Mouse (Mus musculus): ENCODE measurements around the gene Mamdc2.
"Not testable (repeated sequence)": the region's sequence is repeated elsewhere in the genome, so short reads cannot be mapped to it uniquely, and the experiment has no call there.

The Mamdc2 gene

DNA sequence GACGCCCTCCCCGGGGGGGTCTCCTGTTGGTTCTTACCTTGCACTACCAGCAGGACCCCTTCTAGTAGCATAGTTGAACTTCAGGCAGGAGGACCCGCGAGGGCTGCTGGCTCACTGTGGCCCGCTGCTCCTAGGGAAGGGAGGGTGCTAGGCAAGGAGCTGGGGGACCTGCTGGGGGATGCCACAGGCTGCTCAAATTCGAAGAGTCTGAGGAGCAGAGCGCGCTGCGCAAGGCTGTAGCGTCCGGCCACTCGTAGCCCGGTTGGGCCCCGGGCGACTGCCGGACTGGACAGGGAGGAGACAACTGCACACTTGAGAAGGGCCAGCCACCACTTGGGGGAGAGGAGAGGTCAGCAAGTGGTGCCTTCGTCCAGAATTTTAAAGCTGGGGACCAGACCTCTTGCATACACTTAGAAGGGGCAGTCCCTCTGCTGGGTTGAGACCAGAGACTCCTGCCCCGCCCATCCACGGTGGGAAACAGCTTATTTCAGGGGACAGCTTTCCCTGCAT, at the start of gene Mamdc2:
Gene Mamdc2 (minus strand): TSS at position 455 of the 510 bp plus-strand sequence.
- peak; percentile 1 for DNase-seq

DNA sequence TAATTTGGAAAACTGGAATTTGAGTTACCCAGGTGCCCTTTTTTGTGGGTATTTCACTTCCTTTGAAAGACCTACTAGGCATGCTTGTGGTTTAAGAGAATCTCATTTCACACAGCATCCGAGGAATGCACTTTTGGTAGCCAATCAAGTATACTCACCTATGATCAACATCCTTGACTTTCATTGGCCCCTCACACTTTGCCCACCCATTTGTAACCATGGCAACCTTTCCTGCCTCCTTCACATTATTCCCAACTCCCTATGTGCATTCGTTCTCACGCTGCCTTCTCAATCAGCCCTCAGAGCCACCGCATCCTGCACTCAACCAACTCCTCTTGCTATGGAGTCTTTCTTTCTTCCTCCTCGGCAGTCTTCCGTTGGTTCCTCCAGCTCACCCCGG, 49.8 kb upstream of the Mamdc2 start:
- no peak for DNase-seq

DNA sequence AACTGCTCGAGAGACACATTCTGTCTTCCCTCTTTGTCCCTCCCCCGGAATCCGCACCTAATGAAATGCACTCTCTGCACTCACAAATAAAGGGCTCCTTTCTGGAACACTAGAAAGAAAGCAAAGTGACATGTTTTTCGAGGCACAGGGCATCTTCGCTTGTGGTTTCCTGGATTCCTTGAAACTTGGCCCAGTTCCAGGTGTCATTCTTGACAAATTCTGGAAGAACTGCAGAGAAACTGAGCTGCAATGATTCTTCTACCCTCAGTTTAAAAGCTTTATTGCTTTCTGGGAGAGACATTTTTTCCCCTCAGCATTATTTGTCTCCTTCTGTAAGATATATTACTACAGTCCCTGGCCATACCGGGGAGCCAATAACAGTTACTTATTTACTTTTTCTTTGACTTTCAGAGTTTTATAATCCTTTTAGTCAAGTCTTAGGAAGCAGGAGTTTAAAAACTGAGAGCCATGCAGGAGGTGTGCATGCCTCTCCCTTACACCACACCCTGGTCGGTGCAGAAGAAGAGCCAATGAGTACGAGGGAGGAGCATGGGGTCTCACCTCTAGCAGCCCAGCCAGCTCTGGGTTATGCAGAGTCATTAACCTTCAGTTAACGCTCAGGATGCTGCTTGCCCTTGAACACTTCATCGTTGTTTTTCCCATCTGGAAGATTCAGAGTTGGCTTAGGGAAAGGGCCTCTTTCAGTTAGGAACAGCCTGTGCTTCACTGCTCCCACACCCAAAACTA, 49.1 kb upstream of the Mamdc2 start:
- DNase-seq: no peak

DNA sequence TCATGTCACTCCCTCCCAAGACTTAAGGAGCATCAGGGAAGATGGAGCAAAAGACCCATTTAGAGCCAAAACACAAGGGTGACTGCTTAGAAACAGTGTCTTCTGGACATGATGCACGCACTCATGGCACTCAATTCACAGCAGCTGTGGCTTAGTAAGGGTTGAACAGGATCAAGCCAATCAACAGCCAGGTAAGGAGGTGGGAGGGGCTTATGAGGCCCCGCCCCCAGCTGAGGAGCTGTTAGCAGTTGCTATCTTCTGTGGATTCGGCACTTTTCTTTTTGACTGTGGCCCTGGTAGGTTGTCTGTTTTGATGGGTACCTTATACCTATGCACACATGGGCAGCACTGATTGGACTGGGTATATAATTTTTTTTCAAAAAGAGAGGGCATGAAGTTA, 48.3 kb upstream of the Mamdc2 start:
- no peak for DNase-seq

DNA sequence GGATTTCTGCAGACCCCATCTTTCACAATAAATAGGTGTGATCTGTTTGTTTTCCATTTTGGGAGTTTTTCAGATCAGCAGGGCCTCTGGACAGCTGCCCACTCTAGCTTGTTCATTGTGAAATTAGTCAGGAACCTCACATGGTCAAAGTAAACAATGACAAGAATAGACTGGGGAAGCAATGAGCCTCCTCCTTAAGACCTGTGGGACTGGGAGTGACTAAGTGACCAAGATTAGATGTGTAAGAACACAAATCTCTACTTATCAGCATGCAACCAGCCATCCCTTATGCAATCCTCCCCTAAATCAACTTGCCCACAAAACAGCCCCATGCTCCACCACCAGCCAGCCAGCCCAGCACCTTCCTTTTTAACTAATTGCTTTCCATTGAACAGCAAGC, 44.4 kb upstream of the Mamdc2 start:
- DNase-seq: no peak

DNA sequence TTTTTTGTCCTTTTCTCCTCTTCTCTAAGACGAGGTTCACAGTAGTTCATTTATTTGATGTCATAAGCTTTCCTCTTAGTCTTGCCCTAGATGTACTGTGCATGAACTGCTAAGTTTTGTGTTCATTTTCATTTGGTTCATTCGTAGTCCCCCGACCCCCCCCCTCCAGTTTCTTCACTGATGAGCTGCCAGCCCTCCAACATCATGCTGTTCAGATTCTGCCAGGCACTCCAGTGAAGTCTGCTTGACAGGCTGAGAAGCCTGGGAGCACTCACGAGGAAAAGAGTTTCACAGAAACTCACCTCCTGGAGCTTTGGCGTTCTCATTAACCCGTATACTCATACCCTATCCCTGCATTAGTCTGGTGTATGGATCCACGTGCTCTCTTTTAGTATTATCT, 42.5 kb upstream of the Mamdc2 start:
- DNase-seq: not testable (repeated sequence)

DNA sequence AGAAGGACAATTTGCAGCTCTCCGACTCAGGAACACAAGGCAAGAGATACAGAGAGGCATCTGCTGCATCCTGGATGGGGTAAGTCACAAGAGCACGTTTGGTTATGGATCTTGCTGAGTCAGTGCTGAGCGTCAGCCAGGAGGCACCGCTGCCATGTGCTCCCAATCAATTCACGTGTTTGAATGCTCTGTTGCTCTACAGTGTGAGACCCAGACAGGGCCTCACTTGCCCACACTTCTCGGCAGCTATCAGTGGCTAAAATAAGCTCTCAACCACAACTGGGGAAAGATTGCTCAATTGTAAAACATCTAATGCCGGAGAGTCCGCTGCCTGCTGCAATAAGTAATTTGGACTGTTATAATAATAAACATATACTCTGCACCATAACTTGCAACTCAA, 41.5 kb upstream of the Mamdc2 start:
- DNase-seq: no peak

DNA sequence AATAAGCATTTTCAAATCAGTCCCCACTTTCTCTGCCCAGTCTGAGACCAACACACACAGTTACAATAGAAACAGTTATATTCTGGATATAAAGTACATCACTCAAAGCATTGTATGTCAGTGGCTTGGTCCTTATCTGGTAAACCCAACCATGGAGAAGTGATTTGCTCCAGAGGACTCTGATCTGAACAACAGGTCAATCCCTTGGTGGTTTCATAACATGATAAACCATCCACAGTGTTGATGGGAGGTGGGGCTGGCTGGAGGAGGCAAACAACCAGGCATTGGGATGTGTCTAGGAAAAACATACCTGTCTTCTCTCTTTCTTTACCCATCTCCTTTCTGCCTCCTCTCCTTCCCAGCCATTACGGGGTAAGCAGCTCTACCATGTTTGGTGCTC, 39.2 kb upstream of the Mamdc2 start:
- DNase-seq: no peak

DNA sequence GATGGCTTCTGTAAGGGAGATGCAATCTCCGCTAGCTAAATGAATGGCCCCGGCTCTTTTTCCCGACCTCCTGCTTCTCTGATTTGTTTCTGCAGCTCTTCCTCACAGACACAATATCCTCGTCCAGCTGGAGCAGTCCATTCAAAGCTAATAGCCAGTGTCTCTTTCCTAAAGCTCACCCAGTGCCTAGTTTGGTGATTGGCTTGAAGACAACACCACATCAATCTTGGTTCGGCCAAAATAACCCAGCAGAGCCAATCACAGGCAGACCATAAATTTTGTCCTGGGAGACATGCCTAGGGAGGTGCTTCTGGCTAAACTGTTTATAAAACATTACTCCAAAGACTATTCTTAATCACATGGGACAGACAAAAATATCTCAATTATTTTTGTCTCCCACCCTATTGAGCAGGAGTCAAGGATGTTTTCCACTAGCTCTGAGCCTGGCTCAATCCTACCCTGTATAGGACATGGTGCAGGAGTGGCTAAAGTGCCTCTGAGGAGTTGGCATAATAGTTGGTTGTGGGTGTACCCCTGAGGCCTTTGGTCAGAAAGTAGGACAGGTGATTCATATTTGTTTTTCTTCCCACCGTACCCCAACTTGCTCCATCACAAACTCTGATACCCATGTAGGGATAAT, 38.5 kb upstream of the Mamdc2 start:
- DNase-seq: no peak

DNA sequence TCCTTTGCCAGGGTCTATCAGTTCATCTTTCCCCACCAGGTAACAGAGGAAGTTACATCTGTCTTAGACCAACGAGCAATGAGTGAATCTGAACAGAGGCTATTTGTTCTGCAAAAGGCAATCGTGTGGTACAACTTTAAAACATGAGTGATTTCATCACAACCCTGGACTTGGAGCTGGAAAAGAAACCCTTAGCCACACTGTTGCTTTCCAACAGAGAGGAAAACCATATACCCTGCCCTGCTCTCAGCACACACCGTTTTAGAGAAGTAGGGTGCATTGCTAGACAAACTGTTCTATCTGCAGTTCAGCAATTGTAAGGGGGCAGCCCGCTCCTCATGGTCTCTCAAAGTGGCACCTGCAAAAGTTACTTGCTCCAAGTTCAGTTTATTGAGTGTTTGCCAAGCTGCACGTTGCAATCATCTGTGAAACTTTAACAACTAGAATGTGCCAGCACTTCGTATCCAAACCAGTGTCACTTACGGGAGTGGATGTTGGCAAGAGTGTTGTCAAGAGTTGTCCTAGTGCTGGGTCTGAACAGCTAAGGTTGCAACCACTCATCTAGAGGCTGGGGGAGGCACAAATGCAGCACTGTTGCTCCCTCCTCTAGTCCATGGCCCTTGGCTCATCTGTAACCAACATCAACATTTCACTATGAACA, 37.8 kb upstream of the Mamdc2 start:
- no peak for DNase-seq

DNA sequence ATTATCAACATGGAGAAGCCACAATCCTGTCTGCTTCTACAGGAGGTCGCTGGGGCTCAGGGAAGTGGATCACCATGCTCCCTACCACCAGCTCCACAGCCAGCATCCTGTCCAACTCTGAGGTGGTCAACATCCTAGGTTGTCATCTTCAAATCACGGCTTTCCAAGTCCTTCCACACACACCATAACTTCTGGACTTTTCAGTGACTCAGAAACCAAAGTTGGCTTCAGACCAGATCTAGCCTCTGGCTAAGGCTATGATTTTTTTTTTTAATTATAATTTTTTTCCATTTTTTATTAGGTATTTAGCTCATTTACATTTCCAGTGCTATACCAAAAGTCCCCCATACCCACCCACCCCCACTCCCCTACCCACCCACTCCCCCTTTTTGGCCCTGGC, 34.3 kb upstream of the Mamdc2 start:
- not testable (repeated sequence) for DNase-seq

DNA sequence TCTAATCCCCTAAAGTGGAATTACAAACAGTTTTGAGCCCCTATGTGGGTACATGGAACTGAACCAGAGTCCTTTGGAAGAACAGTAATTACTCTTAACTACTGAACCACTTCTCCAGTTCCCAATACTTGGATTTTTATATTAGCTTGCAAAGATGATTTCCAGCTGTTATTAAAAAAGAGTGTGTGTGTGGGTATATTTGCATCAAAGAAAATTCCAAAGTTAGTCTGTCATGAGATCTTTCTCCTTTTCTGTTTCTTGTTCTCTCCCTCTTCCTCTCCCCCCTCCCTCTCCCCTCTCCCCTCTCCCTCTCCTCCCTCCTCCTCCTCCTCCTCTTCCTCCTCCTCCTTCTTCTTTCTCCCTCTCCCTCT, 31.3 kb upstream of the Mamdc2 start:
- no peak for DNase-seq

DNA sequence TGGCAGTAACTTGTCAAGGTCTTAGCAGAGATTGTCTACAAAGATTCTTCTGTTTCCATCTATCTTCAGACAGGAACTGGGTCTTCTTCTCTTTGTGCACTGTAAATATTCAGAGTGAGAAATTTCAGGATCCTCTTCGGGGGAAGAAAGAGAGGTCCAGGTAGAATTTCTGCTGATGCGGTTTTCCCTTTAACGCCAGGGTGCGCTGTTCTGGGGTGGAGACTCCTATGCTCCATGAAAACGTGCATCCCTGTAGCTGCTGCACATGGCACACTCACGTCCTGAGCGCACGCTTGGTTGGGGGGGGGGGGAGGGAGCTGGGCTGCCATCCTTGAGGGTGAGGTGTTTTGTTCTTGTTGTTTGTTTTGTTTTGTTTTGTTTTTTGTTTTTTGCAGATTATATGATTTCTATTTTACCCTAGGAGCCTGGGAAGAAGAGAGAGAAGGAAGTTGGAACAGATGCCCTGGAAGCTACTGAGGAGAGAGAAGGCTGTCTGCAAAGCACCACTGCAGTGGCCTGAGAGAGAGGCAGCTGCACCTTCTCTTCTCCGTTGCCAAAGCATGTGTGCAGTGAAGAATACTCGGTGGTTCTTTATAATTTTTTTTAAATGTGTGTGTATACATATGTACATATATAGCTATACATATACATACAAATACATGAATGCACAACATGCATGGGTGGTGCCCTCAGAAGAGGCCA, 30.8 kb upstream of the Mamdc2 start:
- DNase-seq: no peak

DNA sequence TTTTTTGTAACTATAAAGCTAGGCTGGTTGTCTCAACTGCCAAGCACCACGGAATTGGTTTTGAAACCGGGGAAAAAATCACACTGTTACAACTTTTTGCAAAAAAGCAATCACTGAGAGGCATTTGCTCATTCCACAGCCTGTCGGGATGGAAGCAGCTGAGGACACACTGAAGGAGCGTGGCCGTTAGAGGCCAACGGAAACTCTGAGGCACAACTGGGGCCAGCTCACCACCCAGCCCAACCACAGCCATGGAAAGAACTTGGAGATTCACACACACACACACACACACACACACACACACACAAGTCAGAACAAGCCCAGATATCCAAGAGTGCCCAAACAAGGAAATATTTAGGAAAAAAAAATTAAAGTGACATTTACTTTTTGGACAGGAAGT, 29.6 kb upstream of the Mamdc2 start:
- no peak for DNase-seq

DNA sequence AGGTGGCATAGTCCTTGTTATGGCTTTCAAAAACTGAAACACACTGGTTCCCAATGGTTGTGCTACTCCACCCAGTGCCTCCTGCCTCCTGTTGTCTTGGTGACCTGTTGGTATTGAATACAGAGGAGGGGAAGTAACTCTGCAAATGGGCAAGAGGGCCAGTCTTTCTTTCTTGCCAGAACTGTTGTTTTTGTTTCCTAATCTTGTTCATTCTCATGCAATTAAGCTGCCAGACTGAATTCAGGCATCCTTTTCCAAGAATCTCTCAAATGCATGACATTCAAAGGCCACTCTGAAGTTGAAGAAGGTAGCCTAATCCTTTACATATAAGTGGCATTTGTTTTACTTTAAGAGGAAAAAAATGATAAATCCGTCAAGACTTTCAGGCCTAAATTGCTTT, 19.6 kb upstream of the Mamdc2 start:
- DNase-seq: no peak

DNA sequence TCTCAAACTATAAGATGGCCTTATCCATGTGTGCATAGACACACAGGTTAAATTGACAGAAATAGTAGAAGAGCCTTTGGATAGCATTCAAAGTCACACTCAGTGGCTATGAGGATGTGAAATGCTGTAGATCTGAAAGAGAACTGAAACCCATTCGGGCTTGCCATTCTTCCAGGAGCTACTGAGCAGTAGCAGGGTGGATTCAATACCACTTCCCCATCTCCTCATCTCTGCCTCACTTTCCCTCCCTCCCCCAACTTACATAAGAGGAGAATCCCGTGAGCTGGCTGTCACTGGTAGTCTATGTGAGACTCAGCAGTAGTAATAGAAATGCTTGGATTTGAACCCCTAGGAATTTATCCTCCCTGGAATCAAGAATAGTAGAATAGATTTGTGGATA, 18.8 kb upstream of the Mamdc2 start:
- DNase-seq: no peak

DNA sequence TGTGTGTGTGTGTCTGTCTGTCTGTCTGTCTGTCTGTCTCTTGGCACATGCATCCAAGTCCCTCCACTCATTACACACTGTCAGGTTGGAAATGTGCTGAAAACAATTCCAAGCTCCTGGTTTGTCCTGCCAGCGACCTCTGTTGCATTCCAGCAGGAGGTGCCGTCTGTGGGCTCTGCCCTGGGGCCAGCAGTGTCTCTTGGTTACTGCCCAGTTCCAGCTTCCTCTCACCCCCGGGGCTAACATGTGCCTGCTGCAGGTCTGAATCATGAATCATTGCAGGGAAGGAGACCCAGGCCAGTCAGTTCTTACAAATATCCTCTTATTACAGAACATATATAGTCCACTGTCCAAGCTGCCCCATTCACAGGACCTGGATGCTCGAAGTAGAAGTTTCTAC, 9.2 kb upstream of the Mamdc2 start:
- no peak for DNase-seq

DNA sequence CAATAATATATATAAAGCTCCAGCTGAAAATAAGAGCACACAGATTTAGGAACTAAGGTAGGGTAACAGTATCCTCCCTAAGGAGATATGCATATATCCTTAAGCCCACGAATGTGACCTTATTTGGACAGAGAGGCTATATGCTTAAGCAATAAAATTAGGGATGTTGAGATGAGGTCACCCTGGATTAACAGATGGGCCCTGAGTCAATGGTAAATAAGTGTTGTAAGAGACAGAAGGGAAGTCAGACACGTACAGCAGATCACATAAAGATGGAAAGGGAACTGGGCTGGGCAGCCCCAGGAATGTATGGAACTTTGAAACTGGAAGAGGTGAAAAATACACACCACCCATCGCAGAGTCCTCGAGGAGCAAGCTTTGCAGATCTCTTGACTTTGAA, 3.1 kb upstream of the Mamdc2 start:
- DNase-seq: no peak

DNA sequence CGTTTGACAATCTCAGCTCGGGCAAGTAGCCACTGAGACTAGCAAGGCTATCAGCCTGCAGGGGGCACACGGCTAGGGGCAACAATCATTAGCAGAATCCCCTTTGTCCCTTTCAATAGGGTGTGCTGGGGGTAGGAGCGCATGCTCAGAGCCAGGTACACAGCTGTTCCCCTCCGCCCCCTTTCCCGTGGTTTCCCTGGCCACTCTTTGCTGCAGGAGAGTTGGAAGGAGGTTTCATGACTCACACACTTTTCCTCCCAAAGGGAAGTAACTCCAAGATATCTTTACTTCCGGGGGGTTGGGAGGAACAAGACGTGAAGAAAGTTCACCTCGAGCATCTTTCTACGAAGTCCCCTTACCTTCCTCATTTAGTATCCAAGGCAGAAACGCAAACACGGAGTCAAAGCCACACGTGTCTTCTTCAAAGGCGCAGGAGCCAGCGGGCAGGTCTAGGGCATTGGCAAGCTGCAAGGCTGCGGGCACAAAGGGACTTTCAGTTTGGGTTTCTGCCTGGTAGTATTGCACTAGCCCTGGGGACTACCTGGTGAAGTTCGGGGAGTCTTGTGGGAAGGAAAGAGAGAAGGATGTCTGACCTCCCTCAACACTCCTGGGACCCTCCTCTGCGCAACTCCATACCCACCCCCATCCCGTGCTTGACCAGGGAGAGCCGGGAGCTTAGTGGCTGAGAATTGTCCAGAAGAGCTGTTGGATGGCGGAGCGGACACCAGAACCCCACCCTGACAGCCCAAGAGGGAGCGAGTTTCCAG, 838 bp downstream of the Mamdc2 start:
- peak; percentile 28 for DNase-seq

DNA sequence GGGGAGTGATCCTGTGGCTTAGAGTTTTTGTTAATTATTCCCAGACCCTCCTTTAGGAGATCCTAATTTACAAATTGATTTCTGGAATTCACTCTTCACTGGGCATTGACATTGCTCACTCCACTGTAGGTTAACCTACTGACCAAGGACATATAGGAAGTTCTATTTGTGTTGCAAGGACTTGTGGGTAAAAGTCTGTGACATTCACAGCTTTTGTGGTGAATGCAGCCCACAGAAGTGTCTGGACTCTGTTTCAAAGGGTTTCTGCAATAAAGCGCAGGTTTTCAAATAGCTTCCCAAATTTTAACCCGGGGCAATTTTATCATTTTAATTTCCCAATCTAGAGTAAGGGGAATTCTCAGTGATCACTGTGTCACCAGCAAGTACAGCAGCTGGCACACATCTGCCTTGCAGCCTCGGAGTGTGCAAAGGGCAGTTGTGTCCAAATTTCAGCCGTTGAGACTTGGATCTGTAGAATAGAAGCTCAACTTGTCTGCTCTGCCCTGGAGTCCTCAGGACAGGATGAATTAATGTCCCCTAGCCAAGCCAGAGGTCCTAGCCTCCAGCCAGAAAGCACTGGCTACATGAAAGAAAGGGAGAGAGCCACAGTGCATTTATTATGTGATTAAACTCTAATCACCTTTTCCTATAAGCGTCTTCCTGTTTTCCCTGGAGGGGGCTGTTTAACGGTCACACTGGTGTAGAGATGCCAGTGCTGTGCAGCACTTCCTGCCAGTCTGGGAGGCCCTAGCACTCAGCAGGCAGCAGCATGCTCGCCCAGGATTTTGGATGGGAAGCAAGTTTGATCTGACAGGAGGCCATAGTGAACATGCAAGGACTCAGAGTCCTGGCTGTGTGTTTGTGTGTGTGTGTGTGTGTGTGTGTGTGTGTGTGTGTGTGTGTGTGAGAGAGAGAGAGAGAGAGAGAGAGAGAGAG, 3.1 kb downstream of the Mamdc2 start:
- no peak for DNase-seq

DNA sequence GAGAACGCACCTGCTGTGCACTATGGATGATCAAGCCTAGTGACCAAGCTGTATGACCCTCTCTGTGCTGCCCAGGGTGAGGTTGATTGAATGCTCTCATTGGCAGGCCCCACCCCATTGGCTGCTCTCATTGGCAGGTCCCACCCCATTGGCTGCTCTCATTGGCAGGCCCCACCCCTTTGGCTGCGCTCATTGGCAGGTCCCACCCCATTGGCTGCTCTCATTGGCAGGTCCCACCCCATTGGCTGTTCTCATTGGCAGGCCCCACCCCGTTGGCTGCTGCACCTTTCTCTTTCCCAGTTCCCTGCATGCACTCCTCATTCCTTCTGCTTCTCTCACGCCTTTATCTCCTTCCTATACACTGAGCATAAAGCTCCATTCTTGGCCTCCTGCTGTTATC, 12.5 kb downstream of the Mamdc2 start:
- DNase-seq: no peak

DNA sequence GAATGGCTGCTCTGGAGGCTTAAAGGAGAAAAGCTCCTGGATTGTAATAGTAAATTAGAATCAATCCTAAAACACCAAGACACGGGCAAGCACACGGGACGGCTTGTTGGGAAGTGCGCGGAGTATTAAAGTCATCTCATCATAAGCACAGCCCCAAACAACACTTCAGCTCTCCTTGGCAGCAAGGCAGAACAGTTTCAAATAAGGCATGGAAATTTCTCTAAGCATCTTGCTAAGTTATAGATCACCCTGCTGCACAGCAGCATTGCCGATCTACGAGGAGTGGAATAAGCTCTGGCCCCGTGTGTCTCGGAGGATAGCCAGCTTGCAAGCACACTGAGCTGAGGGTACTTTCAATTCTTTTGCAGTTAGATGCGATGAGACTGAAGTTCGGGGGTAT, 13.8 kb downstream of the Mamdc2 start:
- DNase-seq: no peak
